In the genomic region with DNA sequence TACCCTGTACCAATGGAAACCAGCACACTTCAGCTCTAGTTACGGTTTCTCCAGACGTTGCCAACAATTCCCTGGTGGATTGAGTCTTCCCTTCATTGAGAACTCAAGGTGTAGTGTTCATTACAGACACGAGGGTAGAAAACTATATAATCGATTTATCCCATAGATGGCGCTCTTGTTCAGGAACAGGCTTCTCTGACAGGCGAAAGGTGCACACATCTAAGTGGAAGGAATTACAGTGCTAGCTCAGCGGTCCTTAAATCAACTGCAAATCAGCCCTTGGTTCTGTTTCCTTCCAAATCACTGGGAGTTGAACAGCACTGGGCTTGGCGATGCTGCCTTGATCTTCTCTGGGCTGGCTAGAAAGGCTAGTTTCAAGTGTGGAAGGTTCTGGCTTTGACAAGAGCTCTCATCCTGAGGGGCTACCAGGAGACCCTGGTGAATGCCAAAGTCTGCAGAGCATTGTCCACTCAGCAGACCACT, we compare ENCODE assay signal across 9 mouse cellular contexts.
DNase-seq lines count a peak whose midpoint lies in the region; TF ChIP-seq lines count a peak whose summit lies in the region.
"Had no signal": no experiment of that assay in that cellular context is flagged by ENCODE, and none has a peak within 500 bp of the region (broad histone marks: within the 10 kb centered on the region; RNA-seq: fewer than 3 reads in every experiment).

No protein-coding gene starts in this region.

- DNase-seq in ovary, postnatal 14 days (ENCODE audit: low spot score) = peak; percentile 37
- DNase-seq in ovary, postnatal 10 days (ENCODE audit: low spot score) = no peak
- DNase-seq in cerebellum, postnatal 36 days = peak; percentile 2 to 23
- peak; percentile 46 to 66 for DNase-seq in heart, postnatal 10 days
- DNase-seq in kidney, postnatal 14 days = peak; percentile 44
- peak; percentile 5 for DNase-seq in lung, adult 2 months
- DNase-seq in retina, postnatal 7 days (ENCODE audit: low read depth, low spot score) = peak; percentile 37
- DNase-seq in spleen, adult 18-20 months = no peak

- H3K4me1 ChIP-seq in lung, adult 2 months (ENCODE audit: control insufficient read depth, insufficient read depth, low read length) = no peaks in the 10 kb centered on the region
- H3K4me1 ChIP-seq: megakaryocyte, embryonic 14.5 days had no signal

- intact Hi-C loops in heart, postnatal 10 days (cut with DNase I) = loop anchor here (2.0 to 10.0 kb wide), 5 partner anchors 147 to 765 kb away; partner anchors contain the start of gene Fbxl7

- no peak overlapping the region for H3K4me3 ChIP-seq in lung, adult 2 months (replicated peaks; ENCODE audit: extremely low read depth, low read depth, low read length)
- H3K4me3 ChIP-seq: megakaryocyte, embryonic 14.5 days had no signal

- 5% methylated on average over 8 of the region's 8 CpGs for WGBS in lung, adult 2 months

- TF ChIP-seq POLR2A in lung, adult 2 months (IDR thresholded peaks at IDR 0.05; ENCODE audit: borderline replicate concordance, extremely low read depth, low read depth, low read length) = no peak

- peak; percentile 33; the same call in 1 of the 2 replicates for TF ChIP-seq CTCF in lung, adult 2 months (IDR thresholded peaks at IDR 0.05; ENCODE audit: insufficient read depth, low read length)

Comparison
In these comparisons a context has a peak if more than half of its experiments do, and no peak if none do; other contexts are left out.
1. DNase-seq: peak in ovary, postnatal 14 days (single experiment), cerebellum, postnatal 36 days (2 of 2), heart, postnatal 10 days (2 of 2), kidney, postnatal 14 days (single experiment), lung, adult 2 months (single experiment) and retina, postnatal 7 days (single experiment); none in ovary, postnatal 10 days (single experiment) and spleen, adult 18-20 months (0 of 2).